Mouse (Mus musculus): ENCODE data around the gene Slc25a21.

The Slc25a21 gene

GRCm38 (mm10) chr12:56890891-56891726 is 306.2 kb downstream of the Slc25a21 start:
- DNase-seq (ENCODE audit: low read depth): no peak

DNA sequence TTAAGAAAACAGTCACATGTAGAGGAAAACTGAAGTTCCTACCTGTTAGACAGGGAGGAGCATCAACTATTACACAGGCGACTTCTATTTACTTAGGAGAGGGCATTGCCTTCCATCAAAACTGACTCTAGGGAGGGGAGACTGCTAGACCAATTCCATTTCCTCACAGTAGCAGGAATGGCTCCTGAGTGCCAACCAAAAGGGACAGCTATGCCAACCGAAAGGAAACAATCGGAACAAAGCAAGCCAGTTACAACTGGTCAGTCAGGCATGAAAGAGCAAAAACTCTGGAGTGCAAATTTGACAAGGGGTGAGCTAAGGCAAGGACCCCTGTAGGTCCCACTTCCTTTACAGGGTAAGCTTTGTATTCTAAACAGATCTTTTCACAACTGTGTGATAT is 319.5 kb downstream of the Slc25a21 start:
- DNase-seq (ENCODE audit: low read depth): no peak

- no peak for DNase-seq (ENCODE audit: low read depth)
Measured at GRCm38 (mm10) chr12:56876549-56876948, 320.7 kb downstream of the Slc25a21 start.

- no peak for DNase-seq (ENCODE audit: low read depth)
Measured at GRCm38 (mm10) chr12:56873204-56873603, 324.1 kb downstream of the Slc25a21 start.

GRCm38 (mm10) chr12:56870569-56870968 is 326.7 kb downstream of the Slc25a21 start:
- no peak for DNase-seq (ENCODE audit: low read depth)

DNA sequence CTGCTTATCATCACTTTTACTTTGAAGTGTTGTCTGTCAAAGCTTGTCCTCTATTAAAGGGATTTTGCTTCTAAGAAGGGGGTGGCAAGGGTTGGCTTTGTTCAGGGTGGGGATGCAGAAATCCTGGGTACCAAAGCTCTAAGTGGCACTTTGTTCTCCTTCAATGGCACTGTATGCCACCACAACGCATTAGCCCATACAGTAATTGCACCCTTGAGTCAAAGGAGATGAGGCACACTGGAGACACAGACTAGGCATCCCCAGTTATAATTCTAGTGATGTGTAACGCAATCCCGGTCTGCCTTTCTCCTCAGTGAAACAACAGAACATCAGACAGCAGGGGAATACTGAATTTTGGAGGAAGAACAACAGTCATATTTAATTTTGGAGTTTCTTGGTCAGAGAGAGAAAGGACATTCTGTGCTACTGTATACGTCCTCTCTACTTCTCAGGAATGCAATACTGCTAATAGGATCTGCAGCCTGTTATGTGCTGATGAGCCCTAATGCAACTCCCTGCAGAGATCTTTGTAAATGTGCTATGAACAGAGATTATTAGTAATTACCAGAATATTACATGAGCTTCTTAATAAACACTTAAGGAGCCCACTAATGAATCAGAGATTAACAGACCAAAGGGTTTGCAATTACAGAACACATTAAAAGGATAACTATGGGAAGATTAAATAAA is 333.3 kb downstream of the Slc25a21 start:
- no peak for DNase-seq (ENCODE audit: low read depth)

DNA sequence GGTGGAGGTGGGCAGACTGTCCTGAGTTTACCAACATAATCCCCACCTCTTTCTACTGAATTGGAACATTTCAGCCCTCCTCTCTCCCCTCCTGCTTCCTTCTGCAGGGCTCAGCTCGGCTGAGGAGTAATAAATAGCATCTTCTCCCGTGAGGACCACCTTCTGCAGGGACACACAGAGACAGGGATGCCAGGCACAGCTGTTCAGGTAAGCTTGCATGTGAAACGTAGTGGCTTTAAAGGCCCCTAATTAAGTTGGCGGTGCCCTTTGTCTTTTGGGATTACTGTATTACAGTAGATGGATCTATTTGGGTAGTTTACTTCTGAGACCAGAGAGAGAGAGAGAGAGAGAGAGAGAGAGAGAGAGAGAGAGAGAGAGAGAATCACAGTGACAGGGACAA is 344.6 kb downstream of the Slc25a21 start:
- no peak for DNase-seq (ENCODE audit: low read depth)

DNA sequence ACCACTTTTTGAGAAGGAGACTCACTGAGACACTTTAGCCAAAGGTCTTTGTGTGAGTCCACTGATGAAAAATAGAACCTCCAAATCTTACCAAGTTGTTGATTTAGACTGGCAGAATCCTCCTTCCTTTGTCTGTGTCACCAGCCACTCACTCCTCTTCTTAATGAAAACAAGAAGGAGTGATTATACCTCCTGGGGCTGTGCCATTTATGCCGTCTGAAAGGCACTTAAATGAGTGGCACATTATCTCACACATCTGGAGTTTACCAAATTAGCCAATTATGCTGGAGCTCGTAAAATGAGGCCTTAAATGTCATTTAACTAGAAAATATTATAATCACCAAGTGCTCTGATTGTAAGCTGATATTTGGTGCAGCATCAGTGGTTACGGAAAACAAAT is 345.8 kb downstream of the Slc25a21 start:
- DNase-seq (ENCODE audit: low read depth): no peak

GRCm38 (mm10) chr12:56829945-56830344 is 367.3 kb downstream of the Slc25a21 start:
- no peak for DNase-seq (ENCODE audit: low read depth)

GRCm38 (mm10) chr12:56829455-56829883 is 367.8 kb downstream of the Slc25a21 start:
- no peak for DNase-seq (ENCODE audit: low read depth)

DNA sequence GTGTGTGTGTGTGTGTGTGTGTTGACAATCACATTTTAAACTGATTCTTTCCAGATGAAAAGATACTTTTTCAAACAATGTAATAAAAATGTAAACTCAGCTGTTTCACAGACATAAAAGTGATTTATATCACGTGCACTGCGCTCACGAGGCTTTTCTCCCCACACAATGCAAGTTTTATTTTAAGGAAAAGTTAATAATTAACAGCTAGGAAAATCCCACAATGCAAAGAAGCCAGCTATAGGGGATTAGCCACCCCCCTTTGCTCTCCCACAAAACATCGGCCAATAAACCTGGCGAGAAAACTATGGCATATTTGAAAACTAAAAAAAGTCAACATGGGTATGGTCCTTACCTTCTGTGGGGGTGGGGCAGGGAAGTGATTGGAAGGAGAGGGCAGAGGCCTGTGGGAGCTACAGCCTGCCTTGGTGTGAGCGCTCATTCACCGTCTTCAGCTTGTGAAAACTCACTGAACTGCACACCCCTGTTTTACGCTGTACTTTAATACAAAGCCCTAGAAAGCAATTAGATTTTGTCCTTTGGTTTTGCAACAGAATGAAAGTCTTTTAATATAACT is 369.4 kb downstream of the Slc25a21 start:
- no peak for DNase-seq (ENCODE audit: low read depth)

GRCm38 (mm10) chr12:56824688-56825087 is 372.6 kb downstream of the Slc25a21 start:
- no peak for DNase-seq (ENCODE audit: low read depth)

DNA sequence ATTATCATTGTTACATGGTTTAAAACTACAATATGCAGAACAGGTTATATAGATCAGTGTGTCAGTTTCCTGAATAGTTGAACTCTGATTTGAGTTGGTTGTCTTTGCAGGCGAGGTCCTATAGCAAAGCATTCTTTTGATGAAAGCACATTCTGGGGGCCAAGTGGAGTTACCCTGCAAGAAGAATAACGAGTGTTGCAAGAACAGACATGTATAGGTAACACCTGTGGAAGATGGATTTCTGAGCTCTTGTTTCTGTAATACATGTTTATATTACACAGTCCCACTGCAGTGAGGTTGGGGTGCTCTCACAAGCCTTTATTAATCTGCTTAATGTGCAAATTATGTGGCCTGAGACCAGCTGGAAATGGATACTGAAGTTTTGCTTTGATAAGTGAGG is 375.1 kb downstream of the Slc25a21 start:
- DNase-seq (ENCODE audit: low read depth): no peak

DNA sequence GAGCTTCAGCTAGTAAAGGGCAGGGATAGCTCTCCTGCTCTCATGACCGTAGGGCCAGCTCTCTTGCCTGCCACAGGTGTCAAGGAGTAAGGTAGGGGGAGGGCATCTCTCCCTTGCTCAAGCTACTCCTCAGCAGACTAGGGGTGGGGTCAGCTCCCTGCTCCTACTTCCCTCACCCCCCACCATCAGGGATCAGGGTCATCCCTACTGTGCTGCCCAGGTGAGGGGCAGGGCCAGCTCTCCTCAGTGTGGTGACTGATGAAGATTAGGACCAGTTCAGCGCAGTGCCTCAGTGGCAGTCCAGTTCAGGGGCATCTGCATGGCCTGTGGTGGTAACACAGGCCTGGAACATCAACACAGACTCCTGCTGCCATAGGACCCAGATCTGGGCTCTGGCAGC is 376.7 kb downstream of the Slc25a21 start:
- no peak for DNase-seq (ENCODE audit: low read depth)

- DNase-seq (ENCODE audit: low read depth): no peak
Measured at GRCm38 (mm10) chr12:56807483-56807882, 389.8 kb downstream of the Slc25a21 start.

GRCm38 (mm10) chr12:56807078-56807477 is 390.2 kb downstream of the Slc25a21 start:
- no peak for DNase-seq (ENCODE audit: low read depth)

- DNase-seq (ENCODE audit: low read depth): no peak
Measured at GRCm38 (mm10) chr12:56804487-56804886, 392.8 kb downstream of the Slc25a21 start.

- DNase-seq (ENCODE audit: low read depth): no peak
Measured at GRCm38 (mm10) chr12:56798641-56799415, 398.4 kb downstream of the Slc25a21 start.

- no peak for DNase-seq (ENCODE audit: low read depth)
Measured at GRCm38 (mm10) chr12:56789236-56789635, 408.0 kb downstream of the Slc25a21 start.

- DNase-seq (ENCODE audit: low read depth): no peak
Measured at GRCm38 (mm10) chr12:56785250-56785649, 412.0 kb downstream of the Slc25a21 start.

DNA sequence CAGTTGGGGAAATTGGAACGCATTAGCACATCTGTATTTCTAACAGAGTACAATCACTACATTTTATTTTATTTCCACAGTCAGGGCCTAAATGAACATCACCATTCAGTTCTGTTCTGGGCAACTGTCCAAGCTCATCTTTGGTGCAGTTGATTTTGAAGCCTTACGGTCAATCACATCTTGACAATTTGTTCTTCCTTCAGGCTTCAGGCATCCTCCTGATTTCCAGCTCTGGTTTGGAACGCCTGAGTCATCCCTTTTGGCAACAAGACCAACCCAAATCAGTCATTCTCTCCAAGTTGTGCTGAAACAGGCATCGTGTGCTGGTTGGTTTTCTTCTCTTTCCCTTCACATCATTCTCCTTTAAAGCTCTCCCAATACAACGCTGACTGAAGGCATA is 416.1 kb downstream of the Slc25a21 start:
- no peak for DNase-seq (ENCODE audit: low read depth)

DNA sequence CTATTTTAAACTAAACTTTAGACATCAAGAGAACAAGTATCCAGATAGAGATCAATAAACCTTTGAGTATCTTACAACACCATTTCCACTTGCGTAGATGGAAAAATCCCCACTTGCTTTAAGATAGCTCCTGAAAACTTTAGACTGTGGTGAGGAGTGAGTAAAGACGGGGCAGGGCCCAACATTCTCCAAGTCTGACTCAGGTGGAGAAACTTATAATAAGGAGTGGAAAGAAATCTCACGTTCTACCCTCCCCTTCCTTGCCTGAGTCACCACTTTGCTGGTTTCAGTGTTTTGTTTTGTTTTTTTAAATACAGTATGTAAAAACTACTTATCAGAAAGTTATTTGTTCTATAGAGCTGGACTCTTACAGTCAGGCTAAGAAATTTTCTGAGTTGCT is 417.7 kb downstream of the Slc25a21 start:
- DNase-seq (ENCODE audit: low read depth): no peak

Measured in c-Kit-positive CD71-positive TER-119-negative erythroid progenitor cells, embryonic 14.5 days (primary cell).